Mouse (Mus musculus) megakaryocyte, adult 5-6 weeks (primary cell): ENCODE results near the gene Cnrip1. TPM values are rescaled to one million over a fixed set of nuclear protein-coding genes. Genes with fewer than 3 reads are reported as not detected.
A peak's percentile ranks its signal among the peaks of the same experiment; 100 is the strongest.
"Not testable (repeated sequence)": the region's sequence is repeated elsewhere in the genome, so short reads cannot be mapped to it uniquely, and the experiment has no call there.

Experiments
- ATAC-seq: 2 replicates; pipeline ENCODE4 v1.8.0; 2016; ENCODE audit warnings: mild to moderate bottlenecking, inconsistent platforms; ENCODE audit not compliant: poor library complexity, severe bottlenecking
- total RNA-seq, 2 experiments: library from RNA; stranded (forward) in 1 of 2; stranded (reverse) in 1 of 2; fragments of 153-499, 151-499 nt in 1 of 2; fragments of 221-1000, 200-1000 nt in 1 of 2; gene quantifications; 2 replicates each; pipeline versions ENCODE4 v1.2.3 to v1.2.4; 2015 to 2017

Cnrip1 gene
- total RNA-seq (2015) (0.51 and 0.89 TPM in 2 replicates), total RNA-seq (2017) (0.66 TPM in 1 of 2 replicates, not detected in the other)

DNA sequence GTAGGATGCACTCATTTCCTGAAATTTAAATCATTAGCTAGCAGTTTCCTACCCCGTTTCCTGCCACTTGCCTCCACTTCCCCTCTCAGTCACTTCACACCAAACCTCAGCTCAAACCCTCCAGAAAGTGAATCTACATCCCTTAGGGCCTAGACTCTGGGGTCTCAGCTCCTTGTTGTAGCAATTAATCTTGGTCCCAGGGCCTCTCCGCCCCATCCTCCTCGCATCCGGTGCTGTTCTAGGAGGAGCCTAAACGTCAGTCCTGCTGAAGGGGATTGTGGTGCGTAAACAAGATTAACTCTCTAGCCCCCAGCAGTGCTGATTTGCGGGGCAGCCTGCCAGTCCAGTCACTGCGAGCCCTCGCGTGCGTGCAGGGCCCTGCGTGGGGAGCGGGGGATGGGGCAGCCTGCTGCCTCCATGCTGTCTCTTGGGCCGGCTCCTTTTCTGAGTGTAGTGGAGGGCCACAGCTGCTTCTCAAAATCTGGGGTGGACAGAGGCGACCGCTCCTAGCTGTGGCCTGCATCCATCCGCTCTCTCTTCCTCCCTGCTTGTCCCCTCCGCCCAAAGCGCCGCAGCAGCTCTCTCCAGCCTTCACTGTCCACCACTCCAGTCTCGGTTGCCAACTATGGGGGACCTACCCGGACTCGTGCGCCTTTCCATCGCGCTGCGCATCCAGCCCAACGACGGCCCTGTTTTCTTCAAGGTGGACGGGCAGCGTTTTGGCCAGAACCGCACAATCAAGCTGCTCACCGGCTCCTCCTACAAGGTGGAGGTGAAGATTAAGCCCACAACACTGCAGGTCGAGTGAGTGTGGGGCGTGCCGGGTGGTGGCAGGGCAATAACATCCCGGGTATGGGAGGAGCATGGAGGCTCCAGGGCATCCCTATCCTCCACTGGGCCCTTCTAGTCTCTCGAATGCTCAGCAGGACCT, at the start of gene Cnrip1, which contains the start of gene Plek:
Gene Cnrip1 (plus strand): TSS at position 42 of the 931 bp plus-strand sequence.
Gene Plek (minus strand): TSS at position 837 of the 931 bp plus-strand sequence.
- ATAC-seq, result peak; percentile 63

DNA sequence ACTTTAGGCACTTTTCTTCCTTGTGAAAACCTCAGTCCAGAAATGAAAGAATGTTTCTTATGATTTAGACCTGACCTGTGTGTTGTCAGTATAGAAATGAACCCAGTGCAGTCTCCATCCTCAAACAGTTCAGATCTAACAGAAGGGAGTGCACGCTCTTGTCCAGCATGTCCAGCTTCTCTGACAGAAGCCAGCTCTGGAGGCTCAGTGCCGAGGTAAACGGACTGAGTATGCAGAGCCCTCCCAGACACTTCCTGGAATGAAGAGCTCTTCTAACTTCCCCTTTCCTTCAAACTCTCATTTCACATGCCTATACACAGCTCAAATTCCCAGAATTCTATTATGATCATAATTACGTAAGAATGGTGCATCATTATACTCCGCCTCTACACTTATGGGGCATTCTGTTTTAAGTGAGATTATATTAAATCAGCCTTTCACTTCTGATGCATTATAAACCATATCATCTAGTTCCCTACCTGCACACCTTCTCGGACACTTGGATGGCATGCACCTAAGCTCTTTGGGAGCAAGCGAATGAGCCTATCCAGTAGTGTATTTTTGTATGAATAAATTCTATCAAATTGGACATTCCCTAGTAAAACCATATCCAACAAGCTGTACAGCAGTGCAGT, 48.5 kb upstream of the Cnrip1 start:
- ATAC-seq, result peak; percentile 44

DNA sequence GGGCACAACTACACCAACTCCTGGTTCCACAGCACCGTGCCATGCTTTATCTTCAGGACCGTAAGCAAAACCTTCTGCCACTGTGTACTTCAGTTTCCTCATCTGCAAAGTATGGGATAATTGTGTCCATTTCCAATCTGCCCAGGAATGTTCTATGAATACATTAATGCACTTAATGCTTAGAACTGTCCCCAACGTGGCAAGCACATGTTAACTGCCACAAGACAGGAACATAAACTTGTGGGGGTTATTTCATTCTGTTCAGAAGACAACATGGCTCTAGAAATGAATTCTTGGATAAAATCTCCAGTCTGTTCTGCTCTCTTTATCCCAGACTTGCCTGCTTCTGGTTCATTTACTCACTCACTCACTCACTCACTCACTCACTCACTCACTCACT, 47.6 kb upstream of the Cnrip1 start:
- no peak for ATAC-seq

DNA sequence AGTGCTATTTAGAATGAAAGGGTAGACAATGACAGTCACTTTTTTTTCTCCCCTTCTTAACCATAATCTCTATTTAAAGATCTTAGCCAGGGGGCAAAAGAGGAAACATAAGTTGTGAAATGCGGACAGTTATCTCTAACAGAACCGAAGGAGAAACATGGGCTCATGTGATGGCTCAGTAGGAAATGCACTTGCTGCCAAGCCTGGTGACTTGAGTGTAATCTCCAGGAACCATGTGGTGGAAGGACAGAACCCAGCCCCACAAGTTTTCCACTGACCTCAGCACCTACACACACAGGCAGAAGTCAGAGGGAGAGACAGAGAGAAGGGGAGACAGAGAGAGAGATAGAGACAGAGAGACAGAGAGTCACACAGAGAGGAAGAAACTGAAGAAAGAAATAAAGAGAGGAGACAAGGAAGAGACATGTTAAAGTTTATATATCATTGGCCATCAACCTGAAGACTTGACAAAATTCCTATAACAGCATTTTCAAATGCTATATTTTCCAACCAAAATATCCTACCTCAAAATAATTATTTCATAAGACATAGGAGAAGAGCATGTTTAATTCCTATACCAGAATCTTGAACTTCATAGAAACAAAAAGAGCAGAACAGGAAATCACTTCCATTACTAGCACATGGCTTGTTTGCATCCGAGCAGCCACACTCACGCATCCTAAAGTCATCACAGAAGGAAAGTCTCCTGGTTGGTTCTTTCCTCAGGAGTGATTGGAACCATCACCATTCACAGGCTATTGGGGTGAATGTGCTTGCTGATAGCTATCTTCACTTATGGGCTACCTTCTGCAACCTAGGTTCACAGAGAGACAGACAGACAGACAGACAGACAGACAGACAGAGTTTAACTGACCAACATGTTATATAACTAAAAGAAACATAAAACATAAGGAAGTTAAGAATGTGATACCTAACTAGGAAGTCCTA, 46.2 kb upstream of the Cnrip1 start:
- ATAC-seq, result peak; percentile 45

DNA sequence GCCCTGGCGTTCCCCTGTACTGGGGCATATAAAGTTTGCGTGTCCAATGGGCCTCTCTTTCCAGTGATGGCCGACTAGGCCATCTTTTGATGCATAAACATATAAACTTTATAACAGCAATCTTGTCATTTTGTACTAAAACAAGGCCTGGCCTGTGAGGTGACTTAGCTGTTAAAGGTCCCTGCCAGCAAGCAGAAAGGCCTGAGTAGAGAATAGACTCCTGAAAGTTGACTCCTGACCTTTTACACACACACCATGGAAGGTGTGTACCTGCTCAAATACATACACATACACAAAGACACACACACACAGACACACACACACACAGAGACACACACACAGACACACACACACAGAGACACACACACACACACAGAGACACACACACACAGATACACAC, 44.9 kb upstream of the Cnrip1 start:
- ATAC-seq, result not testable (repeated sequence)

DNA sequence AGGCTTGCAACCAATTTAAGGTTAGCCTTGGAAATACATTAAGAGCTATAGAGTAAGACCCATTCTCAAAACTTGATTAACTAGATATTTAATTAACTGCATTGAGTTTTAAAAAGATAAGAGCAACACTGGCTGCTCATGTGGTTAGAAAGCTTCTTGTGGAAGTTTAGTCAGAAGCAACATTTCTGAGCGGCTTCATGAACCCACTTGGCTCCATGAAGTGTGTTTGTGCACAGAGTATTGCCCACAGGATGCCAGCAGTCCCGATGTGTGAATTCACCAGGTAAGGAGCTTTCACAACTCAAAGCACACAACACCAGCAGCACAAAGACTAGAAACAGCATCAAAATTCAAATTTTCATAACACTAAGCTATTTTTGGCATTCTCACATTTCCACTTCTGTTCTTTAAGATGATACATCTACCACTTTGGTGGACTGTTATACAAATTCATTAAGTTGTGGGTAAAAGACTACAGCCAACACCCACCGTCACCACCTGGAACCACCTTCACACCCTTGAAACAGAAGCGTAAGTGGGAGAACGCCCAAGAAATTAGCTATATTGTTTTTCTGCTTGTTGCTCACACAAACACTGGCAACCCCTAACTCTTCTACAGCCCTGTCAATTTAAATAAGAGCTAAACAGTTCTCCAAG, 43.7 kb upstream of the Cnrip1 start:
- no peak for ATAC-seq

DNA sequence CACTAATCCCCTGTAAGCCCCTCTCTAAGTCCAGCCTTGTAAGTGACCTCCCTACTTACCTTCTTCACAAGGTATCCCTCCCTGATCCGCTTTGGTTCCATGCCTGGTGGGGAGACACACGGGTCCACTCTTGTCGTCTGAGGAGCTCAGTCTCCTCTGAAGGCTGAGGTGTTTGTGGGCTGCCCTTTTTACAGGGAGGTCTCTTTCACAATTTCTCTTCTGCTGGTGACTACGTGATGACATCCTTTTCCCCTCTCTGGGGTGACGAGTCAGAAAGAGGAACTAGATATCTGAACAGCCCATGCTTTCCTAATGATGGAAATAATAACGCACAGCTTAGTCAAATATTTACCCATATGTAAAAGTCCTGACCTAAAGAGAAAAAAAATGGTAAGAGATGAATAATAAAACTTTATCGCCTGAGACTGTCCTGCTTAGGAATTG, 42.9 kb upstream of the Cnrip1 start:
- ATAC-seq, result peak; percentile 80

DNA sequence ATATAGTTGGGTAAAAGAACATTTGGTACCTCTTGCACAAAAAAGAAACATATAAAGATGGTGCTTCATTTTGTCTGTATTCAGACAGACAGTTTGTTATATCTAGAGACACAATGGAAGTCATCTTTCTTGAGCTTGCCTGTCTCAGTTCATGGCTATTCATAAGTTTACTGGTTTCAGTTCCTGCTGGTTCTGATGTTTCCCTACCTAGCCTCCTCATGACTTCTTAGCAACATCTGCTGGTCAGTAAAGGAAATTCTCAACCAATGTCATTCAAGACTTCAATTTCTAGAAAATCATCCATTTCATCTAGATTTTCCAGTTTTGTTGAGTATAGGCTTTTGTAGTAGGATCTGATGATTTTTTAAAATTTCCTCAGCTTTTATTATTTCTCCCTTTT, 38.4 kb upstream of the Cnrip1 start:
- ATAC-seq, result peak; percentile 51

DNA sequence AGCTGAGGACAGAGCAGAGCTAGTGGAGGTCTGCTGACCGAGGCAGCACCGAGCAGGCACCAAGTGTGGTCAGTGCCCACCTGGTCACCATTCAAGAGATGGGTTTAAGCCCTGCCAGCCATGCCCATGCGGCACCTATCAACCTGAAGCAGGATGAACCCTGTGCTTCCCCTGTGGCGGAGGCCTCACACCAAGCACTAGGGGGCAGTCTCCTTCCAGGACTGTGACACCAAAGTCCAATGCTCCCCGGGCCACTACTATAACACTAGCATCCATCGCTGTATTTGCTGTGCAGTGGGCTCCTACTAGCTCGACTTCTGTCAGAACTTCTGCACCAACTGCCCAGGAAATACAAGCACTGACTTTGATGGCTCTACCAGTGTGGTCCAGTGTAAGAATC, 32.1 kb upstream of the Cnrip1 start:
- ATAC-seq, result peak; percentile 71

DNA sequence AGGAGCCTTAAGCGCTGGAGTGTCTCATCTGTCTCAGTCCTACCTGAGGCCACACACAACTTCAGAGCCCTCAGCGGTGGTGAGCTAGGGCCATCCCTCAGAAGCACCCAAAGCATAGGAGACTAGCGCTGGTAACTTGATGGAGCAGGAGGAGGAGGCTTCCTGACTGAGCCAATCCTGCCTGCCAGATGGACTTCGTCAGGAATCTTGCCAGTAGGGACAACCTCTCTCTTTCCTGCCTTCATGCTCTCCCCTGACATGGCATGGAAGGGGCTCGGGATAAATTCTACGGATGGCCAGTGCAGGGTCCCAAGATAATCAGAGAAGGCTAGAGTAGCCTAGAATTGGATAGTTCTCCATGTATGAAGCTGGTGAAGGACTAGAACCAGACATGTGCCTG, 28.2 kb upstream of the Cnrip1 start:
- ATAC-seq, result no peak

DNA sequence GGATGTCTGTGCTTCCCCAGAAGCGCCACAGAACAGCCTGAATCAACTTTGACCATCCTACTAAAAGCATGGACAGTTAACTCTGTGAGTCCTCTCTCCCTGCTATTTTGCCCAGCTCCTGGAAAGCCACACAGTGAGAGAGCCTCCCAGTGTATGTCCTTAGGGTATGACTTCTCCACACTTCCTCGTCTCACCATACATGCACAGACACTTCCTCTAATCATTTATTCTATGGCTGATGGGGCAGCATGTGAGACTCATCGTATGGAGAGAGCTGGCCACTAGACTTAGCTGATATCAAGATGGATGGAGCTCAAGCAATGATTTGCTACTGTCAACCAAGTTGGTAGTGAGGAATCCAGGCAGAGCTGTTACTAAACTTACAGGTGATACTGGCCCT, 27.4 kb upstream of the Cnrip1 start:
- 0 out of 2 replicates have a peak, but pooled peaks have one; percentile 28 for ATAC-seq

DNA sequence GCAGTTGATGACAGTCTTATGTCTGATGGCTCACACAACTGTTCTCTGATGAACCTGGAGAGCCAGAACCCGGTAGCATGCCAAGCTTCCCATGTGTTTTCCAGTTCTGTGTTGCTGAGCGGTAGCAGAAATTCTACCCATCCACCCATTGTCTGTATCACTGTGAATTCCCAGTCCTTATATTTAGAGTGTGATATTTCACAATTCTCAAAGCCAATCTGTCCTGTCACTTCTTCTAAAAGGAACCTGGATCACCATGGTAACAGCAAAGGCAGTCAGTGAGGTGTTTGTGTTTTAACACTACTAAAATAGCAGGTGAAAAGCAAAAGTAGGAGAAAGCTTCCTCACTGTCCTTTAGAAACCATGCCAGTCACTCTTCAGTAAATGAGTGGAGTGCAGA, 5.6 kb upstream of the Cnrip1 start:
- no peak for ATAC-seq

DNA sequence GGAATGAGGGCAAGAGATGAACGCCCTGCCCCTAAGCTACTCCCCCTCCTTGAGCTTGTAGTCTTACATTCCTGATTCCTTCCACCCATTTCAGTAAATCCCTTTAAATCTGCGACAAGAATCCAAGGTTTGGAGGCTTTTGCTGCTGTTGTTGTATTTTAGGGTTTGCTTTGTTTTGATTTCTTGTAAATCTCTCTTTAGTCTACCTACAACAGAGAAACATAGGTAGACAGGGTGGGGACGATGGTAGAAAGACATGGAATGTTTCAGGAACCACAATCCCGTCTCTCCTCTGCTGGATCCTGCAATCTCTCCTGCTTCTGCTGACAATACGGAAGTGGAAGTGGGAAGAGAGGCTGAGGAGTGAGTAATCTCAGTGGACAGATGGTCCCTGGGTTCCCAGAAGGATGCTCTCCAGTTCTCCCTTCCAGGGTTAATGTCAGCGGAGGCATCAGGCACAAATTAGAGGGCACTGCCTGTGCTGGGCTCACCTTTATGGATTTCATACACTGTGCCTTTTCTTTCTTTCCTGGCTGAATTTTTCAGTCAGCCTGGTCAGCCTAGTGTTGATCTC, 1.2 kb downstream of the Cnrip1 start:
- no peak for ATAC-seq

DNA sequence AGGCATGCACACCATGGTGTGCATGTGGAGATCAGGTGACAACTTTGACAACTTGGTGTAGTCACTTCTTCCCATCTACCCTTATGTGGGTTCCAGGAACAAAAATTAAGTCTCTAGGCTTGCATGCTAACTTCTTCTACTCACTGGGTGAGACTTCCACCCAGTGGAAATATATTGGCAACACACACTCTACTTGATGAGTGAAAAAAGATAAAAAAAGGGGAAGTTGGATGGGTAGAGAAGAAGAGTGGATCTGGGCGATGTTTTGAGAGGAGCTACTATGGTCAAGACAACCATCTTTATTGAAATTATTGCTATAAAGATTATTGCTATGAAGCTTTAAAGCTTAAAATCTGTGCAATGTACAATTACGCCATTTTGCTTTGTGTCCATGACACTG, 18.0 kb downstream of the Cnrip1 start:
- ATAC-seq, result 0 out of 2 replicates have a peak, but pooled peaks have one; percentile 18

DNA sequence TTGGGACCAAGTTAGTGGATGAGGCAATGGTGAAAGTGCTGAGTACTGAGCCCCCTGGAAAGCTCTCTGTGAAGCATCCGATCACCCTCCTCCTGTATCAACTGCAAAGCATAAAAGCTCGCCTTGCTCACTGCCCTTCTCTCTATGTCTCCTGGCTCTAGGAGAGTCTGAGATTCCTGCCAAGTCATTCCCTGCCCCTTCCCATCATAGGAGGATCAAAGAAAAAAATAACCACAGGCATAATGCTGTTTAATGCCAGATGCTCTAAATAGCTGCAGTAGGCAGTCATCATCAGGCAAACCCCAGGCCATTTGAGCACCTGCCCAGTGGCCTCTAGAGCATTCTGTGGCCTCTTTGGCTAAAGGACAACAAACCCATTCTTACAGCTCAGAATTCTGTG, 24.3 kb downstream of the Cnrip1 start:
- ATAC-seq, result no peak

DNA sequence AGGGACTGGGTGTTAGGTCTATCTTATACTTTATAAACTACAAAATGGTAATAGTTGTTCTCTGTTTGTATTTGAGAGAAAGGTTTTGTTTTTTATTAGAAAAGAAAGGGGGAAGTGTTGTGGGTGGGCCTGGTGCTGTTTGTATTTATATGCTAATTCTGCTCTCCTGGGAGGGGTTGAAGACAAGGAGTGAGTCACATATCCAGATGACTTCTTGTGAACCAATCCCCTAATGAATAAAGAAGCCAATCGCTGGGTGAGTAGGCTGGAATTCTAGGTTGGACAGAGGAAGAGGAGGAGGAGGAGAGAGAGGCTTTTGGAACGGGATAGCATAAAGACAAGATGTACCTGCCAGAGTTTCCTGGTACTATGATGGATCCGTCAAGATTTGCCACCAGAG, 30.7 kb downstream of the Cnrip1 start:
- ATAC-seq, result no peak

DNA sequence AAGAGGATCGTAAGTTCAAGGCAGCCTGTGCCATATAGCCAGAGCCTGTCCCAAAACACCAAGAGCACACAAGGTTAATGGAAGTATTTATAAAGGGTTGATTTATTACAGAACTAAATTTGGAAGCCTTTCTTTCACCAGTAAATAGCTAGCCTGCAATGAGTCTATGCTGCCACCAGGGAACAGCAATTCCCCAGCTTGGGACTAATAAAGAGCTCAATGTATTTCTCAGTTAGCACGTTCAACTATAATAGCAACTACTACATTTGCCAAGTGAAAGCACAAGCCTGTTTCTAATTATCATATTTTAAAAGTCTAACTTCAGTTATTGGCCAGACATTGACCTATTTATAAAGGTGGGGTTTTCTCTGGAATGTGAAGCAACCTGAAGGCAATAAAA, 31.6 kb downstream of the Cnrip1 start:
- ATAC-seq, result peak; percentile 52

DNA sequence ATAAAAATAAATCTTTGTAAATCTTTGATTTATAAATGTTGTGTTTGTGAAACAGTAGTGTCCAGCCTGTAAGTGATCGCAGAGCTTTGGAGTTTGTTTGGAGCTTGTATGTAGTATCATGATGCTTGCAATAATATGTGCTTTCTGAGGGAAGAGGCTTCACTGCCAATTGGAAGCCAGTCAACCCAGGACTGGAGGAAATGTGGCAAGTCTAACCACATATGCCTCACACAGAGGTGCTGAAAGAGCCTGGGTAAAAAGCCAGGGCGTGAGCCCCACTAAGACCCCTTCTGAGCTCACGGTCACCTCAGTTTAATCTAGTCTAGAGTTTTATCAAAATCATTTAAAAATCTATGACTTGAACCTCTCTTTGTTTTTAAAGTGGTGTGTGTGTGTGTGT, 32.1 kb downstream of the Cnrip1 start:
- no peak for ATAC-seq

DNA sequence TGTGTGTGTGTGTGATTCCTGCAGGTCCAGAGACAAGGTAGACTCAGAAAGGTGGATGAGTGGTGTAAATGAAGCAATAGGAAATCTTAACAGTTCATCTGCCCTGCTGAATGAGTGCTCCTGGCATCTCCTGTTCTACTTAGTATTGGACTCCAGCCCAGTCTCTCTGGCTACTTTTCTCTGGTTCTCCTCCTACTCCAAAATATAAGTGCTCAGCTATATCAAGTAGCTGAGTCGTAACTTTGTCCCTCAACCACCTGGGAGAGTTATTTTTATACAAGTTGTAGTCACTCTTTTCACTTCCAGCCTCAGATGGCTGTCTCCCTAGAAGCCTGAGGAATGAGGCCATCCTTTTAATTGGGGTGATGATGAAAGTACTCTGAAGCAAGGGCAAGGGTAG, 32.5 kb downstream of the Cnrip1 start:
- ATAC-seq, result no peak

DNA sequence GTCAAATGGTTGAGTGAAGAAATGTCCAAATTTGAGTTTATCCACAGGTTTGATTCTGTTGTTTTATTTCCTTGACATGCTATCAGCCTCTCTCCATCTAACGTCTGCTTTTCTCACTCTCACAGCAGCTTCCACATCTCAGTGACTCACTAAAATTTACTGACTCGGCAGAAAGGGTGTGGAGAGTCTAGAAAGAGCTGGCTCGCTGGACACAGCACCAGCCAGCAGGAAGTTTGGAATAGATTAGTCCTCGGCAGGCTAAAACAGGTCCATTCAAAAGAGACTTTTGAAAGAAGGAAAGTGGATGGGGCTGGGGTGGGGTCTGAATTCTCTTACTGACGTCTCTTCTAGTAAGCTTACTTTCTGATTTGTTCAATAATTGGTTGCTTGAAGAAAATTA, 34.7 kb downstream of the Cnrip1 start:
- ATAC-seq, result no peak
